Mouse (Mus musculus) liver, embryonic 15.5 days (tissue): ENCODE measurements at regions not wholly inside any gene's neighbourhood (a gene's known extent, or its start where the extent isn't known, plus 50 kb on each side); places are given as distances from the start of the nearest gene placed in this dataset.

Experiments used
- ATAC-seq: fragments of 200-750 bp; cut with Nextera tagmentation; 2 replicates; pipeline ENCODE4 v1.8.0; 2017; ENCODE audit warnings: moderate number of reproducible peaks, mild to moderate bottlenecking, moderate library complexity; ENCODE audit not compliant: insufficient read depth
- H3K27ac ChIP-seq: fragments of 300-500 bp; sonication (generic); replicated peaks from 2 replicates; pipeline ENCODE4 v1.5.1; 2015; ENCODE audit warnings: mild to moderate bottlenecking, inconsistent platforms
- H3K27me3 ChIP-seq: fragments of 300-500 bp; sonication (generic); 2 replicates; pipeline ENCODE4 v1.6.1; 2015; ENCODE audit warnings: mild to moderate bottlenecking, inconsistent platforms
- H3K36me3 ChIP-seq: fragments of 300-500 bp; sonication (generic); replicated peaks from 2 replicates; pipeline ENCODE4 v1.6.1; 2015; ENCODE audit warnings: moderate library complexity, mild to moderate bottlenecking, inconsistent platforms
- H3K4me1 ChIP-seq: fragments of 300-500 bp; sonication (generic); replicated peaks from 2 replicates; pipeline ENCODE4 v1.6.1; 2015; ENCODE audit warnings: inconsistent platforms
- H3K4me2 ChIP-seq: fragments of 300-500 bp; sonication (generic); 2 replicates; pipeline ENCODE4 v1.6.1; 2015; ENCODE audit warnings: moderate library complexity, mild to moderate bottlenecking, inconsistent platforms
- H3K4me3 ChIP-seq: fragments of 300-500 bp; sonication (generic); replicated peaks from 2 replicates; pipeline ENCODE4 v1.5.1; 2015; ENCODE audit warnings: mild to moderate bottlenecking, inconsistent platforms
- H3K9ac ChIP-seq: fragments of 300-500 bp; sonication (generic); 2 replicates; pipeline ENCODE4 v1.6.1; 2015; ENCODE audit warnings: moderate library complexity, mild to moderate bottlenecking, inconsistent platforms
- H3K9me3 ChIP-seq: fragments of 300-500 bp; sonication (generic); replicated peaks from 2 replicates; pipeline ENCODE4 v1.6.1; 2016; ENCODE audit warnings: inconsistent platforms
- WGBS: fragments of 180-500 bp; shearing (Covaris S2); methylation state at CpG from one replicate; pipeline ENCODE4 v1.1.7; 2015; ENCODE audit warnings: mixed read lengths; ENCODE audit not compliant: insufficient replicate concordance; 5-methylcytosine and 5-hydroxymethylcytosine counted together

GRCm38 (mm10) chr5:46278190-46278589 lies 420.8 kb upstream of the Lcorl start:
- no peaks in the 10 kb centered on the region for H3K9me3 ChIP-seq
- H3K36me3 ChIP-seq = no peaks in the 10 kb centered on the region
- H3K27me3 ChIP-seq = no peaks in the 10 kb centered on the region
- H3K4me2 ChIP-seq = no peak overlapping the region
- H3K4me1 ChIP-seq = no peaks in the 10 kb centered on the region
- ATAC-seq = no peak
- no peak overlapping the region for H3K4me3 ChIP-seq
- H3K27ac ChIP-seq = no peak overlapping the region
- no peak overlapping the region for H3K9ac ChIP-seq

- Histone ChIP-seq H3K27ac (no peak overlapping the region), H3K36me3 (no peaks in the 10 kb centered on the region), H3K9me3 (no peaks in the 10 kb centered on the region), H3K27me3 (no peaks in the 10 kb centered on the region), H3K4me1 (no peaks in the 10 kb centered on the region), H3K4me3 (no peak overlapping the region), H3K9ac (no peak overlapping the region), H3K4me2 (no peak overlapping the region)
- no peak for ATAC-seq
- WGBS = 66% methylated on average over 6 of the region's 6 CpGs
Measured at GRCm38 (mm10) chr5:46256730-46257129, 399.3 kb upstream of the Lcorl start.

GRCm38 (mm10) chr5:46253940-46254339 lies 396.5 kb upstream of the Lcorl start:
- no peak for ATAC-seq
- H3K4me2 ChIP-seq = no peak overlapping the region

GRCm38 (mm10) chr5:46235364-46236067 lies 378.1 kb upstream of the Lcorl start:
- Histone ChIP-seq H3K36me3 (no peaks in the 10 kb centered on the region), H3K27me3 (no peaks in the 10 kb centered on the region), H3K4me1 (no peaks in the 10 kb centered on the region), H3K4me2 (no peak overlapping the region), H3K9me3 (no peaks in the 10 kb centered on the region), H3K27ac (no peak overlapping the region), H3K9ac (no peak overlapping the region), H3K4me3 (no peak overlapping the region)
- ATAC-seq = no peak
- 51% methylated on average over 5 of the region's 5 CpGs for WGBS

More at GRCm38 (mm10) chr5:46253940-46254339, 396.5 kb upstream of the Lcorl start:
- Histone ChIP-seq H3K36me3 (no peaks in the 10 kb centered on the region), H3K4me1 (no peaks in the 10 kb centered on the region), H3K4me3 (no peak overlapping the region), H3K9ac (no peak overlapping the region), H3K27ac (no peak overlapping the region), H3K9me3 (no peaks in the 10 kb centered on the region), H3K27me3 (no peaks in the 10 kb centered on the region)

GRCm38 (mm10) chr5:46232780-46233179 lies 375.4 kb upstream of the Lcorl start:
- ATAC-seq = no peak
- H3K4me2 ChIP-seq = no peak overlapping the region
- H3K27ac ChIP-seq = no peak overlapping the region
- no peaks in the 10 kb centered on the region for H3K4me1 ChIP-seq
- no peaks in the 10 kb centered on the region for H3K9me3 ChIP-seq
- H3K27me3 ChIP-seq = no peaks in the 10 kb centered on the region
- H3K36me3 ChIP-seq = no peaks in the 10 kb centered on the region
- H3K9ac ChIP-seq = no peak overlapping the region
- no peak overlapping the region for H3K4me3 ChIP-seq

GRCm38 (mm10) chr5:46228667-46229066 lies 371.3 kb upstream of the Lcorl start:
- H3K36me3 ChIP-seq = no peaks in the 10 kb centered on the region
- H3K4me2 ChIP-seq = no peak overlapping the region
- no peaks in the 10 kb centered on the region for H3K27me3 ChIP-seq
- no peak overlapping the region for H3K27ac ChIP-seq
- no peaks in the 10 kb centered on the region for H3K4me1 ChIP-seq
- ATAC-seq = no peak
- H3K9me3 ChIP-seq = no peaks in the 10 kb centered on the region
- H3K4me3 ChIP-seq = no peak overlapping the region
- 37% methylated on average over 3 of the region's 3 CpGs for WGBS
- H3K9ac ChIP-seq = no peak overlapping the region

- H3K36me3 ChIP-seq = no peaks in the 10 kb centered on the region
- H3K4me1 ChIP-seq = no peaks in the 10 kb centered on the region
- no peak for ATAC-seq
- no peak overlapping the region for H3K27ac ChIP-seq
- no peak overlapping the region for H3K4me2 ChIP-seq
- H3K9ac ChIP-seq = no peak overlapping the region
- H3K4me3 ChIP-seq = no peak overlapping the region
- no peaks in the 10 kb centered on the region for H3K27me3 ChIP-seq
- WGBS = 54% methylated on average over 4 of the region's 4 CpGs
- H3K9me3 ChIP-seq = no peaks in the 10 kb centered on the region
Measured at GRCm38 (mm10) chr5:46212845-46213468, 355.5 kb upstream of the Lcorl start.

- WGBS = 47% methylated on average over 2 of the region's 2 CpGs
- ATAC-seq = no peak
Measured at GRCm38 (mm10) chr5:46209076-46209475, 351.7 kb upstream of the Lcorl start.

GRCm38 (mm10) chr5:46203744-46204143 lies 346.3 kb upstream of the Lcorl start:
- no peak overlapping the region for H3K9ac ChIP-seq
- H3K4me3 ChIP-seq = no peak overlapping the region
- no peak overlapping the region for H3K4me2 ChIP-seq
- H3K9me3 ChIP-seq = no peaks in the 10 kb centered on the region
- H3K27me3 ChIP-seq = no peaks in the 10 kb centered on the region
- H3K4me1 ChIP-seq = no peaks in the 10 kb centered on the region
- ATAC-seq = no peak
- no peak overlapping the region for H3K27ac ChIP-seq
- no peaks in the 10 kb centered on the region for H3K36me3 ChIP-seq
- 70% methylated on average over 4 of the region's 4 CpGs for WGBS

More at GRCm38 (mm10) chr5:46209076-46209475, 351.7 kb upstream of the Lcorl start:
- no peak overlapping the region for H3K4me3 ChIP-seq
- H3K27ac ChIP-seq = no peak overlapping the region
- no peak overlapping the region for H3K9ac ChIP-seq
- no peaks in the 10 kb centered on the region for H3K27me3 ChIP-seq
- H3K4me2 ChIP-seq = no peak overlapping the region
- no peaks in the 10 kb centered on the region for H3K4me1 ChIP-seq
- no peaks in the 10 kb centered on the region for H3K9me3 ChIP-seq
- no peaks in the 10 kb centered on the region for H3K36me3 ChIP-seq

- H3K27me3 ChIP-seq = no peaks in the 10 kb centered on the region
- no peak for ATAC-seq
- no peak overlapping the region for H3K4me3 ChIP-seq
- H3K9me3 ChIP-seq = no peaks in the 10 kb centered on the region
- H3K4me2 ChIP-seq = no peak overlapping the region
- H3K9ac ChIP-seq = no peak overlapping the region
- WGBS = 47% methylated on average over 2 of the region's 2 CpGs
- H3K27ac ChIP-seq = no peak overlapping the region
- no peaks in the 10 kb centered on the region for H3K36me3 ChIP-seq
- H3K4me1 ChIP-seq = no peaks in the 10 kb centered on the region
Measured at GRCm38 (mm10) chr5:46202457-46202772, 345.0 kb upstream of the Lcorl start.

- Histone ChIP-seq H3K36me3 (no peaks in the 10 kb centered on the region), H3K9ac (no peak overlapping the region), H3K4me2 (no peak overlapping the region), H3K27me3 (no peaks in the 10 kb centered on the region), H3K27ac (no peak overlapping the region), H3K4me3 (no peak overlapping the region), H3K9me3 (no peaks in the 10 kb centered on the region), H3K4me1 (no peaks in the 10 kb centered on the region)
- no peak for ATAC-seq
- 69% methylated on average over 6 of the region's 6 CpGs for WGBS
Measured at GRCm38 (mm10) chr5:46201639-46202456, 344.4 kb upstream of the Lcorl start.
